Comparison of ENCODE assay signal across 9 mouse cellular contexts in the genomic region with DNA sequence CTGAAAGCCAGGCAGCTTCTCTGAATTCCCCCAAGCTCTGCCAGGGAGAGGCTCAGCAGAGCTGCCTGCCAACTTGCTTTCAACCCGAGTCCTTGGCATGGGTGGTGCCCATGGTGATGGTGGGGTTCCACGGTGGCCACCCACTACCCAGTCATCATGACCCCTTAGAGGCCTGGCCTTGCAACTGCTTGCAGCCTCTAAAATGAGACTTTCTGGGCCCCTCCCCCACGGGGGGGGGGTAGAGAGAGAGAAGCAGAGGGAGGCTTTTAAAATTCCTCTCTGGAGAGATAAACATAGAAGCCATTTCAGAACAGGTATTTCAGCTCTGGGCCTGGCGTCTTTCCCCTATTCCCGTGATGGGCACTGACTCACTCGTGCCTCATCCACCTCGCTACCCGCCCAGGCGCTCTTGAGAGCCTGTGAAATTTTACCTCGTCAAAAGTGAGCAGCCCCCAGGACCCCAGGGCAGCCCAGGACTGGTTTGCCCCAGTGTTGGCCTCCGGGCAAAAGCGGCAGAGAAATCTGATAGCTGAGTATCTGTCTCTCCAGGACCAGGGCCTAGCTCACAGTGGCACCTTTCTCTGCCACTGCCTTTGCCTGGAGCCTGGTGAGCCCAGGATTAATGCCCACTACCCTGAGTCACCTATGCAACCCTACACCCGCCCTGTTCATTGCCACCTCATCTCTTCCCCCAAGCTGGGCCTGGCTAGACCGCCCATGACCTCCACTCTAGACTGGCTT. TPM values are rescaled to one million over a fixed set of nuclear protein-coding genes. Genes with fewer than 3 reads are reported as not detected.
A peak's percentile ranks its signal among the peaks of the same experiment; 100 is the strongest.
DNase-seq lines count a peak whose midpoint lies in the region; ATAC-seq lines count a peak whose summit lies in the region.
"Had no signal": no experiment of that assay in that cellular context is flagged by ENCODE, and none has a peak within 500 bp of the region (broad histone marks: within the 10 kb centered on the region; RNA-seq: fewer than 3 reads in every experiment).

No protein-coding gene starts in this region.

- WGBS in embryonic facial prominence, embryonic 12.5 days: 34% methylated on average over 14 of the region's 14 CpGs
- WGBS in hindbrain, embryonic 15.5 days: 61% methylated on average over 14 of the region's 14 CpGs
- WGBS in liver, embryonic 12.5 days (ENCODE audit: insufficient replicate concordance): 46% methylated on average over 14 of the region's 14 CpGs
- 25% methylated on average over 14 of the region's 14 CpGs for WGBS in stomach, embryonic 15.5 days

- peak overlapping the region; percentile 93 for H3K4me2 ChIP-seq in embryonic facial prominence, embryonic 12.5 days (replicated peaks)
- peak overlapping the region; percentile 70 for H3K4me2 ChIP-seq in hindbrain, embryonic 15.5 days
- H3K4me2 ChIP-seq in liver, embryonic 12.5 days: peak overlapping the region; percentile 69
- H3K4me2 ChIP-seq in stomach, embryonic 15.5 days: peak overlapping the region; percentile 96

- no peak for ATAC-seq in embryonic facial prominence, embryonic 12.5 days (ENCODE audit: insufficient number of reproducible peaks, insufficient read depth, low FRiP score, low TSS enrichment)
- ATAC-seq in hindbrain, embryonic 15.5 days (ENCODE audit: low FRiP score, low read depth): no peak
- ATAC-seq in liver, embryonic 12.5 days: no peak
- 0 out of 2 replicates have a peak, but pooled peaks have one; percentile 1 for ATAC-seq in stomach, embryonic 15.5 days (ENCODE audit: insufficient read depth, low FRiP score, low read depth)
- ATAC-seq in erythroid progenitor cell, adult 5-6 weeks (replicated peaks; ENCODE audit: low FRiP score, poor library complexity, severe bottlenecking): no peak

- peak overlapping the region; percentile 51 for H3K4me3 ChIP-seq in embryonic facial prominence, embryonic 12.5 days
- H3K4me3 ChIP-seq in hindbrain, embryonic 15.5 days: peak overlapping the region; percentile 11; the same call in 1 of the 2 replicates
- peak overlapping the region; percentile 11; the same call in 1 of the 2 replicates for H3K4me3 ChIP-seq in liver, embryonic 12.5 days
- peak overlapping the region; percentile 64 for H3K4me3 ChIP-seq in stomach, embryonic 15.5 days (replicated peaks)

- DNase-seq in heart, adult 11 months: peak; percentile 97
- DNase-seq in heart, postnatal 25 days (ENCODE audit: low spot score): no peak
- DNase-seq in left cerebral cortex, postnatal 14 days (ENCODE audit: low spot score in 2 of 2): no peak

- intact Hi-C loops in heart, postnatal 25 days (cut with DNase I): no loop called here
- intact Hi-C loops in left cerebral cortex, postnatal 14 days (cut with DNase I): no loop called here

- H3K27me3 ChIP-seq in embryonic facial prominence, embryonic 12.5 days: peaks cover 19% of the 10 kb centered on the region
- peaks cover 24% of the 10 kb centered on the region for H3K27me3 ChIP-seq in hindbrain, embryonic 15.5 days
- H3K27me3 ChIP-seq in liver, embryonic 12.5 days (replicated peaks): peaks cover 80% of the 10 kb centered on the region
- no peaks in the 10 kb centered on the region for H3K27me3 ChIP-seq in stomach, embryonic 15.5 days (replicated peaks)

- H3K4me1 ChIP-seq in embryonic facial prominence, embryonic 12.5 days: peaks cover 46% of the 10 kb centered on the region
- peaks cover 40% of the 10 kb centered on the region for H3K4me1 ChIP-seq in hindbrain, embryonic 15.5 days (replicated peaks)
- peaks cover 49% of the 10 kb centered on the region for H3K4me1 ChIP-seq in liver, embryonic 12.5 days
- H3K4me1 ChIP-seq in stomach, embryonic 15.5 days: peaks cover 42% of the 10 kb centered on the region

- peak overlapping the region; percentile 11; the same call in 1 of the 2 replicates for H3K9ac ChIP-seq in embryonic facial prominence, embryonic 12.5 days
- no peak overlapping the region for H3K9ac ChIP-seq in hindbrain, embryonic 15.5 days
- H3K9ac ChIP-seq in liver, embryonic 12.5 days: no peak overlapping the region
- H3K9ac ChIP-seq in stomach, embryonic 15.5 days: peak overlapping the region; percentile 73; the same call in 1 of the 2 replicates

- peak overlapping the region; percentile 65 for H3K27ac ChIP-seq in embryonic facial prominence, embryonic 12.5 days
- H3K27ac ChIP-seq in hindbrain, embryonic 15.5 days (replicated peaks): no peak overlapping the region
- no peak overlapping the region for H3K27ac ChIP-seq in liver, embryonic 12.5 days
- peak overlapping the region; percentile 90 for H3K27ac ChIP-seq in stomach, embryonic 15.5 days

- 0 out of 2 replicates have a peak, but pooled peaks cover 4% of the 10 kb centered on the region for H3K36me3 ChIP-seq in embryonic facial prominence, embryonic 12.5 days
- no peaks in the 10 kb centered on the region for H3K36me3 ChIP-seq in hindbrain, embryonic 15.5 days
- H3K36me3 ChIP-seq in liver, embryonic 12.5 days: no peaks in the 10 kb centered on the region
- H3K36me3 ChIP-seq in stomach, embryonic 15.5 days: peaks cover 10% of the 10 kb centered on the region; the same call in 1 of the 2 replicates

- no peaks in the 10 kb centered on the region for H3K9me3 ChIP-seq in embryonic facial prominence, embryonic 12.5 days
- H3K9me3 ChIP-seq in hindbrain, embryonic 15.5 days: no peaks in the 10 kb centered on the region
- no peaks in the 10 kb centered on the region for H3K9me3 ChIP-seq in liver, embryonic 12.5 days (replicated peaks)
- H3K9me3 ChIP-seq in stomach, embryonic 15.5 days: no peaks in the 10 kb centered on the region

RNA-seq across cellular contexts. Expression of gene Efna1, which starts 3.5 kb away (rescaled TPM):
- total RNA-seq in heart, postnatal 25 days (2021): 10 to 100 TPM; 29.4 to 33.5 TPM
- 32.6 and 36.1 TPM in 2 replicates for polyA plus RNA-seq in embryonic facial prominence, embryonic 12.5 days (2016; fragmentation: Nextera tagmentation; extraction: Ambion mirVana)
- polyA plus RNA-seq in hindbrain, embryonic 15.5 days (2015; fragmentation: Nextera tagmentation; extraction: Ambion mirVana): 8.9 and 9.1 TPM in 2 replicates
- 5.2 and 5.3 TPM in 2 replicates for polyA plus RNA-seq in liver, embryonic 12.5 days (2016; fragmentation: Nextera tagmentation; extraction: Ambion mirVana)
- 41.4 and 46.1 TPM in 2 replicates for polyA plus RNA-seq in stomach, embryonic 15.5 days (2015; fragmentation: Nextera tagmentation; extraction: Ambion mirVana)
- not detected in 2 replicates for total RNA-seq in erythroid progenitor cell, adult 5-6 weeks (2015; ENCODE audit: low replicate concordance)
- not detected in 2 replicates for total RNA-seq in erythroid progenitor cell, adult 5-6 weeks (2017; ENCODE audit: low replicate concordance)
- 1 to 10 TPM; 4.0 to 5.9 TPM for total RNA-seq in left cerebral cortex, postnatal 14 days (2021)
- total RNA-seq: MEL had no signal

RNA-seq across cellular contexts. Expression of gene Slc50a1, which starts 7.1 kb away (rescaled TPM):
- total RNA-seq in heart, postnatal 25 days (2021): 10 to 100 TPM; 21.0 TPM
- polyA plus RNA-seq in embryonic facial prominence, embryonic 12.5 days (2016; fragmentation: Nextera tagmentation; extraction: Ambion mirVana): 56.6 and 62.0 TPM in 2 replicates
- 36.2 and 38.5 TPM in 2 replicates for polyA plus RNA-seq in hindbrain, embryonic 15.5 days (2015; fragmentation: Nextera tagmentation; extraction: Ambion mirVana)
- 19.3 and 21.6 TPM in 2 replicates for polyA plus RNA-seq in liver, embryonic 12.5 days (2016; fragmentation: Nextera tagmentation; extraction: Ambion mirVana)
- 74.4 and 75.3 TPM in 2 replicates for polyA plus RNA-seq in stomach, embryonic 15.5 days (2015; fragmentation: Nextera tagmentation; extraction: Ambion mirVana)
- 17.7 and 35.6 TPM in 2 replicates for total RNA-seq in erythroid progenitor cell, adult 5-6 weeks (2015; ENCODE audit: low replicate concordance)
- 3.7 and 9.7 TPM in 2 replicates for total RNA-seq in erythroid progenitor cell, adult 5-6 weeks (2017; ENCODE audit: low replicate concordance)
- total RNA-seq in left cerebral cortex, postnatal 14 days (2021): 10 to 100 TPM; 25.7 to 30.5 TPM

RNA-seq across cellular contexts. Expression of gene Dpm3, which starts 18.3 kb away (rescaled TPM):
- total RNA-seq in heart, postnatal 25 days (2021): 10 to 100 TPM; 51.7 to 53.9 TPM
- polyA plus RNA-seq in embryonic facial prominence, embryonic 12.5 days (2016; fragmentation: Nextera tagmentation; extraction: Ambion mirVana): 101 and 103 TPM in 2 replicates
- polyA plus RNA-seq in hindbrain, embryonic 15.5 days (2015; fragmentation: Nextera tagmentation; extraction: Ambion mirVana): 80.0 and 88.4 TPM in 2 replicates
- 72.3 and 73.6 TPM in 2 replicates for polyA plus RNA-seq in liver, embryonic 12.5 days (2016; fragmentation: Nextera tagmentation; extraction: Ambion mirVana)
- polyA plus RNA-seq in stomach, embryonic 15.5 days (2015; fragmentation: Nextera tagmentation; extraction: Ambion mirVana): 129 and 132 TPM in 2 replicates
- total RNA-seq in erythroid progenitor cell, adult 5-6 weeks (2015; ENCODE audit: low replicate concordance): 16.8 and 18.4 TPM in 2 replicates
- 8.3 TPM in 1 of 2 replicates, not detected in the other for total RNA-seq in erythroid progenitor cell, adult 5-6 weeks (2017; ENCODE audit: low replicate concordance)
- 10 to 100 TPM; 50.8 to 53.0 TPM for total RNA-seq in left cerebral cortex, postnatal 14 days (2021)

RNA-seq across cellular contexts. Expression of gene Trim46, which starts 31.3 kb away (rescaled TPM):
- total RNA-seq in heart, postnatal 25 days (2021): under 1 TPM; 0.47 to 0.59 TPM
- 6.2 and 7.7 TPM in 2 replicates for polyA plus RNA-seq in embryonic facial prominence, embryonic 12.5 days (2016; fragmentation: Nextera tagmentation; extraction: Ambion mirVana)
- polyA plus RNA-seq in hindbrain, embryonic 15.5 days (2015; fragmentation: Nextera tagmentation; extraction: Ambion mirVana): 71.3 and 81.6 TPM in 2 replicates
- polyA plus RNA-seq in liver, embryonic 12.5 days (2016; fragmentation: Nextera tagmentation; extraction: Ambion mirVana): 0.31 and 0.38 TPM in 2 replicates
- polyA plus RNA-seq in stomach, embryonic 15.5 days (2015; fragmentation: Nextera tagmentation; extraction: Ambion mirVana): 4.6 and 5.9 TPM in 2 replicates
- 1.3 TPM in 1 of 2 replicates, not detected in the other for total RNA-seq in erythroid progenitor cell, adult 5-6 weeks (2015; ENCODE audit: low replicate concordance)
- total RNA-seq in erythroid progenitor cell, adult 5-6 weeks (2017; ENCODE audit: low replicate concordance): not detected in 2 replicates
- total RNA-seq in left cerebral cortex, postnatal 14 days (2021): 100 to 1,000 TPM; 102 to 105 TPM

RNA-seq across cellular contexts. Expression of gene Krtcap2, which starts 31.7 kb away (rescaled TPM):
- total RNA-seq in heart, postnatal 25 days (2021): 10 to 100 TPM; 73.5 to 87.6 TPM
- polyA plus RNA-seq in embryonic facial prominence, embryonic 12.5 days (2016; fragmentation: Nextera tagmentation; extraction: Ambion mirVana): 297 and 306 TPM in 2 replicates
- polyA plus RNA-seq in hindbrain, embryonic 15.5 days (2015; fragmentation: Nextera tagmentation; extraction: Ambion mirVana): 196 and 211 TPM in 2 replicates
- polyA plus RNA-seq in liver, embryonic 12.5 days (2016; fragmentation: Nextera tagmentation; extraction: Ambion mirVana): 170 and 187 TPM in 2 replicates
- polyA plus RNA-seq in stomach, embryonic 15.5 days (2015; fragmentation: Nextera tagmentation; extraction: Ambion mirVana): 374 and 406 TPM in 2 replicates
- total RNA-seq in erythroid progenitor cell, adult 5-6 weeks (2015; ENCODE audit: low replicate concordance): 39.0 and 64.2 TPM in 2 replicates
- 7.2 and 29.1 TPM in 2 replicates for total RNA-seq in erythroid progenitor cell, adult 5-6 weeks (2017; ENCODE audit: low replicate concordance)
- 10 to 100 TPM; 74.5 to 86.3 TPM for total RNA-seq in left cerebral cortex, postnatal 14 days (2021)

Comparison
In these comparisons a context has a peak if more than half of its experiments do, and no peak if none do; other contexts are left out.
1. H3K27ac ChIP-seq: peak in embryonic facial prominence, embryonic 12.5 days (single experiment) and stomach, embryonic 15.5 days (single experiment); none in hindbrain, embryonic 15.5 days (single experiment) and liver, embryonic 12.5 days (single experiment).
2. H3K4me3 ChIP-seq: peak in every context shown above with its lines; median percentile 64 in stomach, embryonic 15.5 days; 51 in embryonic facial prominence, embryonic 12.5 days; 11 in hindbrain, embryonic 15.5 days; 11 in liver, embryonic 12.5 days.
3. H3K9ac ChIP-seq: peak in embryonic facial prominence, embryonic 12.5 days (single experiment) and stomach, embryonic 15.5 days (single experiment); none in hindbrain, embryonic 15.5 days (single experiment) and liver, embryonic 12.5 days (single experiment).
4. Peak in every context shown above with its lines, with median percentiles within 50 percentile points of each other: H3K4me2 ChIP-seq.